Mouse (Mus musculus) liver, embryonic 13.5 days (tissue): ENCODE data around the gene Peg10. TPM values are rescaled to one million over a fixed set of nuclear protein-coding genes. Genes with fewer than 3 reads are reported as not detected.

Source experiments
- polyA plus RNA-seq: library from polyadenylated mRNA; unstranded; fragments of >200 nt; fragmentation: Nextera tagmentation; extraction: Ambion mirVana; gene quantifications from 2 replicates; pipeline ENCODE4 v1.2.1, GENCODE M21; 2015

Gene Peg10
- polyA plus RNA-seq, 1 experiment from 2014 or later, result 2.8 TPM

Other genes starting within 250 kb of the Peg10 start
- gene Col1a2, start 242.5 kb upstream of the Peg10 start, polyA plus RNA-seq, result 53.7 and 54.3 TPM in 2 replicates
- 7.7 and 10.5 TPM in 2 replicates for gene Casd1, start 146.5 kb upstream of the Peg10 start, polyA plus RNA-seq
- 17.3 and 20.1 TPM in 2 replicates for gene Sgce, start 99 bp upstream of the Peg10 start, polyA plus RNA-seq
- 3.6 and 3.8 TPM in 2 replicates for gene Ppp1r9a, start 155.6 kb downstream of the Peg10 start, polyA plus RNA-seq